Mouse (Mus musculus): ENCODE data around the gene Cntfr.
"Not testable (repeated sequence)": the region's sequence is repeated elsewhere in the genome, so short reads cannot be mapped to it uniquely, and the experiment has no call there.

GRCm38 (mm10) chr4:41695800-41696199, 1.1 kb downstream of the Cntfr start:
- TF ChIP-seq CTCF (IDR thresholded peaks at IDR 0.05; ENCODE audit: low read depth); EP300 (optimal IDR thresholded peaks at IDR 0.05): not testable (repeated sequence)
